Mouse (Mus musculus): ENCODE data around the gene Tbc1d1. TPM values are rescaled to one million over a fixed set of nuclear protein-coding genes. Genes with fewer than 3 reads are reported as not detected.

Gene Tbc1d1
- total RNA-seq, 2 experiments from 2014 or later: 16.2 to 20.2 TPM

GRCm38 (mm10) chr5:64364432-64365125 is 208.5 kb downstream of the Tbc1d1 start:
- DNase-seq (ENCODE audit: low spot score in 2 of 2): peak in 1 of 2 experiments; percentile 67
- intact Hi-C loops (cut with DNase I): loop anchor here (2.0 to 5.0 kb wide), 2 partner anchors 28 to 72 kb away; no protein-coding TSS in a partner anchor

- intact Hi-C loops (cut with DNase I): loop anchor here (2.0 to 5.0 kb wide), 2 partner anchors 29 to 73 kb away; no protein-coding TSS in a partner anchor
Observed at GRCm38 (mm10) chr5:64365187-64366066, 209.3 kb downstream of the Tbc1d1 start.

GRCm38 (mm10) chr5:64366113-64366512 is 210.0 kb downstream of the Tbc1d1 start:
- intact Hi-C loops (cut with DNase I): loop anchor here (5.0 kb wide), 1 partner anchor 74 kb away; no protein-coding TSS in a partner anchor

More at GRCm38 (mm10) chr5:64365187-64366066, 209.3 kb downstream of the Tbc1d1 start:
- peak in 1 of 2 experiments; percentile 80 for DNase-seq (ENCODE audit: low spot score in 2 of 2)

GRCm38 (mm10) chr5:64367426-64367825 is 211.3 kb downstream of the Tbc1d1 start:
- DNase-seq (ENCODE audit: low spot score in 2 of 2): peak; percentile 48 to 81
- intact Hi-C loops (cut with DNase I): loop anchor here (5.0 kb wide), 1 partner anchor 75 kb away; no protein-coding TSS in a partner anchor

More at GRCm38 (mm10) chr5:64366113-64366512, 210.0 kb downstream of the Tbc1d1 start:
- no peak for DNase-seq (ENCODE audit: low spot score in 2 of 2)

GRCm38 (mm10) chr5:64371331-64371831 is 215.3 kb downstream of the Tbc1d1 start:
- DNase-seq (ENCODE audit: low spot score in 2 of 2): peak in 1 of 2 experiments; percentile 68
- intact Hi-C loops (cut with DNase I): no loop called here

GRCm38 (mm10) chr5:64372292-64372961 is 216.3 kb downstream of the Tbc1d1 start:
- DNase-seq (ENCODE audit: low spot score in 2 of 2): no peak
- intact Hi-C loops (cut with DNase I): no loop called here

- DNase-seq (ENCODE audit: low spot score in 2 of 2): no peak
- intact Hi-C loops (cut with DNase I): no loop called here
Observed at GRCm38 (mm10) chr5:64373695-64374094, 217.6 kb downstream of the Tbc1d1 start.

GRCm38 (mm10) chr5:64375851-64376250 is 219.7 kb downstream of the Tbc1d1 start:
- no peak for DNase-seq (ENCODE audit: low spot score in 2 of 2)
- intact Hi-C loops (cut with DNase I): no loop called here

GRCm38 (mm10) chr5:64376466-64376865 is 220.4 kb downstream of the Tbc1d1 start:
- DNase-seq (ENCODE audit: low spot score in 2 of 2): no peak
- intact Hi-C loops (cut with DNase I): no loop called here

GRCm38 (mm10) chr5:64377705-64378104 is 221.6 kb downstream of the Tbc1d1 start:
- no peak for DNase-seq (ENCODE audit: low spot score in 2 of 2)
- intact Hi-C loops (cut with DNase I): no loop called here

GRCm38 (mm10) chr5:64378591-64379275 is 222.6 kb downstream of the Tbc1d1 start:
- intact Hi-C loops (cut with DNase I): no loop called here
- DNase-seq (ENCODE audit: low spot score in 2 of 2): peak in 1 of 2 experiments; percentile 49

- DNase-seq (ENCODE audit: low spot score in 2 of 2): no peak
- intact Hi-C loops (cut with DNase I): loop anchor here (5.0 kb wide), 2 partner anchors 93 to 127 kb away; no protein-coding TSS in a partner anchor
Observed at GRCm38 (mm10) chr5:64379829-64380228, 223.7 kb downstream of the Tbc1d1 start.

- no peak for DNase-seq (ENCODE audit: low spot score in 2 of 2)
- intact Hi-C loops (cut with DNase I): loop anchor here (5.0 kb wide), 2 partner anchors 94 to 126 kb away; no protein-coding TSS in a partner anchor
Observed at GRCm38 (mm10) chr5:64380698-64381375, 224.7 kb downstream of the Tbc1d1 start.

- intact Hi-C loops (cut with DNase I): loop anchor here (5.0 kb wide), 2 partner anchors 94 to 126 kb away; no protein-coding TSS in a partner anchor
- DNase-seq (ENCODE audit: low spot score in 2 of 2): no peak
Observed at GRCm38 (mm10) chr5:64381538-64381937, 225.4 kb downstream of the Tbc1d1 start.

- DNase-seq (ENCODE audit: low spot score in 2 of 2): peak; percentile 78 to 88
- intact Hi-C loops (cut with DNase I): loop anchor here (1.0 to 5.0 kb wide), 4 partner anchors 95 to 484 kb away; no protein-coding TSS in a partner anchor
Observed at GRCm38 (mm10) chr5:64382451-64383057, 226.4 kb downstream of the Tbc1d1 start.

- no peak for DNase-seq (ENCODE audit: low spot score in 2 of 2)
- intact Hi-C loops (cut with DNase I): loop anchor here (2.0 to 5.0 kb wide), 3 partner anchors 96 to 484 kb away; no protein-coding TSS in a partner anchor
Observed at GRCm38 (mm10) chr5:64383215-64383614, 227.1 kb downstream of the Tbc1d1 start.

- no peak for DNase-seq (ENCODE audit: low spot score in 2 of 2)
- intact Hi-C loops (cut with DNase I): loop anchor here (5.0 kb wide), 2 partner anchors 97 to 123 kb away; no protein-coding TSS in a partner anchor
Observed at GRCm38 (mm10) chr5:64384546-64384945, 228.4 kb downstream of the Tbc1d1 start.
